Mouse (Mus musculus): ENCODE data around the gene Fam161b. TPM values are rescaled to one million over a fixed set of nuclear protein-coding genes. Genes with fewer than 3 reads are reported as not detected.

Gene Fam161b
- polyA plus RNA-seq (2012), result 0.21 and 0.38 TPM in 2 replicates

DNA sequence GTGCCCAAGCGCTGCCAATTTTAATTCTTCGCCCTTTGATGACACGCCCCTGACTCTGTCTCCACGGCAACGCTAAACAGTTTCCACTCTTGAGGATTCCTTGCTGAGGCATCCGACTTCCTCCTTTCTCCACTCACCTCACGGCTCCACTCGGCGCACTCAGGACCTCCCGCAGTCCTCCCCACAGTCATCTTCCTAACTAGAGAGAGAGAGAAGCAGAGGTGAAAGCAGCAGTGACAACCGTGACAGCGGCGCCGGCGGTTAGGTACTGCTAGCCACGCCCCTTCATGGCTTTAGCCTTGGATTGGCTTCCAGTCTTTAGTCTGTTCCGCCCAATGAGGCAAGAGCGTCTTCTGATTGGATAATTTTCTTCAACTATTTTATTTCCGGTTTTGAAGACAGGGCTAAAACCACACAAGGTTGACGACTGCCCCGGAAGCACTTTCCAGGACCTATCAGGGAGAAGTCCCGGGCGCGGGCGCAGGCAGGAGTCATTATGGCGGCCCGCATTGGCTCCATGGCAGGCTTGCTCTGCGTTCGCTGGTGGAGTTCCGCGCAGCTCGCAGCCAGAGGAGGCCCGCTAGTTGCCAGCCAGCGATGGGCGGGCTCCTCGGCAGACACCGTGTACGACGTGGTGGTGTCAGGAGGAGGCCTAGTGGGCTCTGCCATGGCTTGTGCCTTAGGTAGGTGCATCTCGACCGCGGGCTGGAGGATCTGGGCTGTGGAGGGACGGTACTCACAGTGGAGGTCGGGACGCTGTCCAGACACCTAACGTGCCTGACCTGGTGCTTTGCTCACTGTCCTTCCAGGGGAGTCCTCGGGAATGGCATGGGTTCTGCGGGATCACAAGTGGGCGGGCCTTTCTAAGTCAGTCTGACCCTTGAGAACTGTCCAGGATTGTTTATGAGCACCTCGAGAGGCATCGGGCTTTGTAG, at the start of gene Fam161b, which contains the start of gene Coq6:
TSS of gene Fam161b (minus strand) at position 279 of the 935 bp plus-strand sequence.
TSS of gene Coq6 (plus strand) at position 103 of the 935 bp plus-strand sequence.
- no peak for TF ChIP-seq GATA1 (IDR thresholded peaks at IDR 0.05; ENCODE audit: low read length)

DNA sequence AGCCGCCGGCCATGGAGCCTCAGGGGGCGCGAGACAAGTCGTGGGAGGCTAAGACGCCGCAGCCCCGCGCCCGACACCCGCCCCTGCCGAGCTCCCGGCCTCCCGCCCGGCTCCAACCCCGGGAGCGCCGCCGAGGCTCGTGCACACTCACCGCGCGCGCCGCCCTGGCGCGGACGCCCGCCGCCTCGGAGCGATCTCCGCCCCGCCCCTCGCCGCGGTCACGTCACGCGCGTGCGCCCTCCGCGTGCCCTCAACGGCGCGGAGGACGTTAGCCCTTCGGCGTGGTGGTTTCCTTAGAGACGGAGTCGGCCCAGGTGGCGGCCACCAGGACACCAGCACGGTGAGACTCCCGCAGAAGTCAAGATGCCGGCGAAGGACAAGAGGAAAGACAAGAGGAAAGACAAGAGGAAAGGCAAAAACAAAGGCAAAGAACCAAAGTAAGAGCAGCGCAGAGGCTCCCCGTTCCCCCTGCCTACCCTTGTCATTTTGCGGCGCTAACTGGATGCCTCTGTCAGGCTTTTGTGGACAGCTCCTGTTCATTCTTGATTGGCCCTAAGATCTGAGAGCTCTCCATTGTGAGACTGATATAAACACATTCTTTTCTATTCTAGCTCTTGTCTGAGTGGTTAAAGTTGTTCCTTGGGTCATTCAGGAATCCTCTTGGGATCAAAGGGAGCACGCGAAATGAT, 47.3 kb upstream of the Fam161b start, which contains the start of the genes Entpd5 and Bbof1:
TSS of gene Entpd5 (minus strand) at position 211 of the 689 bp plus-strand sequence.
TSS of gene Bbof1 (plus strand) at position 253 of the 689 bp plus-strand sequence.
- no peak for TF ChIP-seq GATA1 (IDR thresholded peaks at IDR 0.05; ENCODE audit: low read length)

DNA sequence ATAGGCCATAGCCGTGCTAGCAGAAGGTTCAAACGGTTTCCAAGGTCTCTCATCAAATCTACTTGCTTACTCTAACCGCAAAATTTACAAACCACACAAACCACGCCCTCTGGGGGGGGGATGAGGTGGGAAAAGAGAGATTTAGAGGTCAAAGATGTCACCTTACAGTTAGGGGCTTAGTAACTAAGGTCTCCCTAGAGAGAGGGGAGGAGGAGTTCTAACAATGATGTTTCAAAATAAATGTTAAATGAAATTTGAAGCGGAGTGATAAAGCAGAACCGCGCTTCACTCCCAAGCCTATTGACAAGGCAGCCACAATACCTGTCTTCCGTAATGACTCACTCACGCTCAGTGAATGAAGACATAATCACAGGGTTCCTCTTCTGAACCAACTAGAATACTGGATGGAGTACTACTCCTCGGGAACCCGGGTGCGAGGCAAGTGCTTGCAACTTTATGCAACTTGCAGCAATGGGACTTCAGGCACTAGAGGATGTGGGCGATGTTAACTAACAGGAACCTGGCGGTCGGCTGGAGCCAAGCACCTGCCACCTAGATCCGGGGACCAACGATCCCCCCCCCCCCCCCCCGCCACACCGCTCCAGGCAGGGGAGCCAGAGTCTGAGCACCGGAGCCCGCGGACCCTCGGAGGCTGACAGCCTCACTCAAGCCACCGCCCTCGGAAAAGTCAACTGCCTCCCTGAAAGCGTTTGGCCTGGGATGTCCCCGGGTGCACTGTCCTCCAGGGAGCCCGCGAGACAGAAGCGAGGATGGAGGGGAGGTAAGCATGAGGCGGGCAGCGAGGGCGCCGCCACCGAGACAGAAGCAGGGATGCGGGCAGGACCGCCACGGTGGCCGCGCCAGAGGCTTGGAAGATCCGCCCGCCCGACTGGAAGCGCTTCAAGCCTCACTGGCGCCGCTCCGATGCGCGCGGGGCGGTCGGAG, 46.5 kb upstream of the Fam161b start:
- TF ChIP-seq GATA1 (IDR thresholded peaks at IDR 0.05; ENCODE audit: low read length), result no peak

DNA sequence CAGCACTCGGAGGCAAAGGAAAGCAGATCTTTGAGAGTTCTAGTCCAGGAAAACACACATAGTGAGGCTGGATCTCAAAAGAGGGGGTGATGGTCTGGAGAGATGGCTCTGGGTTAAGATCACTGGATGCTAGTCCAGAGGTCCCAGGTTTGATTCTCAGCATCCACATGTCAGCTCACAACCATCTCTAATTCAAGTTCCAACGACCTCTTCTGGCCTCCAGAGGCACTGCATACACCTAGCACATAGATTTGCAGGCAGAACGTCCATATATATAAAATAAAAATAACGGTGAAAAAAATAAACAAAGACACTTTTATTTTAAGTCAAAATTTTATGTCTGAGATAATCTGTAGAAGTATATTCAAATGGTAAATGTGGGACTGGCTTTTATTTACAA, 45.6 kb upstream of the Fam161b start:
- no peak for TF ChIP-seq GATA1 (IDR thresholded peaks at IDR 0.05; ENCODE audit: low read length)

DNA sequence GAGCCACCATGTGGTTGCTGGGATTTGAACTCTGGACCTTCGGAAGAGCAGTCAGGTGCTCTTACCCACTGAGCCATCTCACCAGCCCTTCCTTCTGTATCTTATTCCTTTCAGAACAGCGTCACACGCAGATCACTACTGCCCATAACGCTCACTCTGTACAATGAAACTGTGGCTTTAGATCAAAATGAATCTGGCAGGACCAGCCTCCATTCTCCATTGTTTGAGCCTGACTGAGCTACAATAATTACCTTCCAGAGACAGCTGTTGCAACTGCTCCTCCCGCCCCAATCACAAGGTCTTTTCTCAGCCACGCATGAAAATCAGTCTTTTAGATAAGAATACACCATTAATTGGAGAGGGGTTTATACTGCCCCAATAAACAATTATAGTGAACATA, 42.9 kb upstream of the Fam161b start:
- no peak for TF ChIP-seq GATA1 (IDR thresholded peaks at IDR 0.05; ENCODE audit: low read length)

DNA sequence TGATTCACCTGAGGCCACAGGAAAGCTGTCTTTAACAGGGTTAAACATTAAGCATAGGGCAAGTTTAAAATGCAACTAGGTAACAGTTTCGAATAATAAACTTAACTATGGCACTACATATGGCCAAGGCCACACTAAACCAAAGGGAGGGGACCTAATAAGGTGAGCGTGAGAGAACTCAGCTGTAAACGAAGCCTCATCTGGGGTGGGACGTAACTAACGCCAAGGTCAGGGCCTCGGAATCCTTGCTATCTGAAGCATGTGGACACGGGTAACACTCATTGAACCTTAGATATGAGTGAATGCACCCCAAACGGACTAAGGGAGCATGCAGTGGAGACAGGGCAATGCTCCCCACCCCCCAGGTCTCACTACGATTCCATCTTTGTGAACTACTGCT, 41.3 kb upstream of the Fam161b start:
- no peak for TF ChIP-seq GATA1 (IDR thresholded peaks at IDR 0.05; ENCODE audit: low read length)

DNA sequence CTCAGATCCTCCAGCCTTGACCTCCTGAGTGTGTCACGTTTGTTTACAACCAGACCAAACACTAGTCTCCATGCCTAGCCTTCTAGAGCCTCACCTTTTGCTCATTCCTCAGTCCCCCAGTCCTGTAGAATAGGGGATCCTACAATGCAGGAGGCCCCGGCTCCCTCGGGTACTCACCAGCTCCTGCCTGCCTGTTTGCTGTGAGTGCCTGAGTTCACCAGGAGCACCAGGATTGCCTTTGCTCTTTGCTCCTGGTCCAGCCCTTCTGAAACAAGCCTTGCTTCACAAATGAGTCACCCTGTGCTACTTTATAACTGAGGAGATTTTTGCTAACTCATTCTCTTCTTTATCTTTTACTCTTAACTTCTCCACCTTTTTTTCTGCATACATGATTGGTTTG, 39.0 kb upstream of the Fam161b start:
- TF ChIP-seq GATA1 (IDR thresholded peaks at IDR 0.05; ENCODE audit: low read length), result no peak

DNA sequence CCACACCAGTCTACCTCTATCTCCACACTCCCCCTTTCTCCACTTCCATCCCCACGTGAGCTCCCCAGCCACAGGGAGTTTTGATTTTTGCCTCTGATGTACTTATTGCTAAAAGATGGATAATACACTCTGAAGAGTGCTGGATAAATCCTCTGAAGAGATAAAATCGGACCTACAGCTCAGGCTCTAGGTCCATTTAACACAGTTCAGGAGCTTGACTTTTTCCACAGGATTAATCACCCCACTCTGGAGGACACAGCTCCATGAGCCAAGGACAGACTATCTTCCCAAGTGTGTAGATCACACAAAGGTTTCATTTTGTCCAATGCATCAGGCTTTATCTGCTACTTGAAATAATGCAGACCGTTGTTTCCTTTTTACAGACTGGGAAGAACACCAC, 38.4 kb upstream of the Fam161b start:
- no peak for TF ChIP-seq GATA1 (IDR thresholded peaks at IDR 0.05; ENCODE audit: low read length)

DNA sequence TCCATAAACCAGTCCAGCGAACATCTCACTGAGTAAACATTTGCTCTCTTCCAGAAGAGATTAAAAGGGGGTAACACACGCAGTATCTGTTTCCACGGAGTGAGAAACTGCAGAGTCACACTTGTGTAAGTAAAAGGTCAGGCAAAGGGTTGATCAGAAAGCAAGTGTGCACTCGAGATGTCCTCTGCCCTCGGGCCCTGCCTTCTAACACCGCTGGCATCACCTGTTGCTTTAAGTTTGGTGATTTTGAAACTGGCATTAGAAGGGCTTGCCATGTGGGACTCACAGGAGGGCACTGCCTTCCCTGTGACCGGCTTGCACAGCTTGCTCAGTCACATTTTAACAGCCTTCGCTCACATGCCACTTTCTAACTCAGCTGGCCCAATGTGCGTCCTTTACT, 38.0 kb upstream of the Fam161b start:
- TF ChIP-seq GATA1 (IDR thresholded peaks at IDR 0.05; ENCODE audit: low read length), result no peak

DNA sequence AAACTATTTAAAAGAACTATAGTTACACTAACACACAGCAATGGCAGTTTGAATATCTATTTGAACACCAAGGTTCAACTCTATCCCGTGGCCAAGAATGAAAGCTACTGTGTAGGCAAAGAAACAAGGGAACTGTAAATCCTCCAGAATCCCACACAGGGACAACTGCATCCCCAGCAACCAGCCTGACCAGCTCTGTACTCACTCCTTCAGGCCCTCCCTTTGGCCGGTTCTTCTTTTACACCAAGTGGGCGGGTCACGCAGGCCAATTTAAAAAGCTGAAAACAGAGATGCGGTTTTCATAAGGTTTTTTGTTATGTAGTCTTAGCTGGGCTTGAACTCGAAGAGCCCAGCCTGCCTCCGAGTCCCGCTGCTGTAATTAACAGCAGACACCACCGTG, 37.5 kb upstream of the Fam161b start:
- TF ChIP-seq GATA1 (IDR thresholded peaks at IDR 0.05; ENCODE audit: low read length), result no peak

DNA sequence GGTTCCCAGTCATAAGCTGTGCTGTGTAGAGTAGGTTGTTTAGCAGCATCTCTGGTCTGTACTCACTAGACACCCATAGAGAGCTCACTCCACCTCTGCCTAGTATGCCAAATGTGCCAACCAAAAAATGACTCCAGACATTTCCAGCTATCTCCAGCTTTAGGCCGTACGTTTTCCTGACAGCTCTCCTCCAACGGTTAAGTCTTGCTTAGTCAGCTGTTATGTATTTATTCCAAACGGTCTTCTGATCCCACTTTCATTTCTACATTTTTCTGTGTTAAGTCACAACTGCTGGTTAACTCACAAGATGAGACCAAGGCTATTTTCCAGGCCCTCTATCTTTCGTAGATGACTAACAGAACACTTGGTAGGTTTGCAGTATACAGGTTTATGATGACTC, 37.0 kb upstream of the Fam161b start:
- no peak for TF ChIP-seq GATA1 (IDR thresholded peaks at IDR 0.05; ENCODE audit: low read length)

DNA sequence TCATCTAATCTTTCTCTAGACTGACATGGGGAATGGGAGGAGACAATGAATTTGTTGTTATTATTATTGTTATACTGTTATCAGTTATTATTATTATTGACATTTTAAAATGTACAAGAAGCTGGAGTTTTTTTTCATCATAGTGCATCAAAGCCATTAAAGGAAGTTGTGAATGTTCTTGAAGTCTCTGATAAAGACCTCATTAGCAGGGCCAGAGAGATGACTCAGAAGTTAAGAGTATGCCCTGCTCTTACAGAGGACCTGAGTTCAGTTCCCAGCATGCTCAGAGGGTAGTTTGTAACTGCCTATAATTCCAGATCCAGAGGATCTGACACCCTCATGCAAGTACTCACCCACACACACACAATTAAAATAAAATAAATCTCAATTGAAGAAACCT, 36.1 kb upstream of the Fam161b start:
- no peak for TF ChIP-seq GATA1 (IDR thresholded peaks at IDR 0.05; ENCODE audit: low read length)

DNA sequence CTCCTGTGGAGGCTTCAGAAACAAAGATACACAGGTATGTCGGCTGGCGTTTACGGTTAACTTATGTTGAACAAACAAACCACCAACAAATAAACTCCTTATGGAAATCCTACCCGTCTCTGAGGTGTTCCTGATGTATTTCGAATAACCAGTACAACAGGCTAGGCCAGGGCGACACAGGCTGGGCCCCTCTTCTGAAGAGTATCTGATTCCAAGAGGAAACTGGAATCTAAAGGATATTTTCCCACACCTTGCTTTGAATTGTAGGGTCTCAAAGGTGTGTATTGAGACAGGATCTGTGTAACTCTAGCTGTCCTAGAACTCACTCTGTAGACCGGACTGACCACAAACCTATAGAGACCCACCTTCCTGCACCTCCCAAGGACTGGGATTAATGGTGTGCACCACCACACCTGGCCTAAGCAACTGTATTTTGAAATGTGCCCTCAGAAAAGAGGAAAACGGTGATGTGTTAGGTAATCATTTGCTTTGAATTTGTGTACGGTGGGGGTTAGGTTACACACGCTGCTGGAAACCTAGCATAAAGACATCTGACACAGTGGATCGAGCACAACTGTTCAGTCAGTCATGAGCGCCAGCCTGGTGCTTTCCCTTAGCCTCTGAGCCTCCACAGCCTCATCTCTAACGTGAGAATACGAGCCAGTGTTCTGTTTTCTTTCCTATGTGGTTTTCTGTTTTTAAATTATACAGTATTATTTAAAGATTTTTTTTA, 35.5 kb upstream of the Fam161b start:
- no peak for TF ChIP-seq GATA1 (IDR thresholded peaks at IDR 0.05; ENCODE audit: low read length)

DNA sequence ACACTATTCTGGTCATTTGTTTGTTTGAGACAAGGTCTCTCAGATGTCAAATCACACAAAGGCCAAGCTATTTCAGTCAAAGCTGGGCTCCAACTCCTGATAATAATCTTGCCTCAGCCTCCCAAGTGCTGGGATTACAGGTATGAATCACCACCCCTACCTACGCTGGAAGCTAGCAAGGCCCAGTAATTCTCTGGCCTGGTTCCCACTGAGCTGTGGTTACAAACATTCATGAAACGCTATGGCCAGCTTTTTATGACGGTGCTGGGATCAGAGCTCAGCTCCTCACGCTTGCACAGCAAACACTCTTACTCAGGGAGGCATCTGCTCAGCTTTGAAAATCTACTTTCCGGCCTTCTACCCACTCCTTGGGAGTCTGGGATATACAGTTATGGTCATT, 32.2 kb upstream of the Fam161b start:
- TF ChIP-seq GATA1 (IDR thresholded peaks at IDR 0.05; ENCODE audit: low read length), result no peak

DNA sequence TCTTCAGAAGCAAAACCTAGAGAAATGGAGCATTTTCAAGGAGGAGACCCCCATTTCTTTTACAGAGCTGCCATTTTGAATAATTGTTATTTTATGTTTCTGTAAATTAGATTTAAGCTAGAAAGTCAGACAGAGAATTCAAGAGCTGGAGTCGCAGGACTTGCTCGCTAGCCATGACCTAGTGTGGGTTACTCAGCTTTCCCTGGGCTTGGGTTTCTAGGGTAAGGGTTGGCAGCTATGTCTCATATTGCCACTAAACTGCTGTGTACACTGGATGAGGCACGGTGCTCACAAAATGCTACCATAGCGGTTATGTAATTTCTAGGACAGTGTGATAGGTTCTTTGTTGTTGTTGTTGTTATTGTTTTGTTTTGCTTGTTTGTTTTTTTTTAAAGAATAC, 31.0 kb upstream of the Fam161b start:
- TF ChIP-seq GATA1 (IDR thresholded peaks at IDR 0.05; ENCODE audit: low read length), result no peak

Measured in G1E-ER4 (cell line).